Mouse (Mus musculus) gastrocnemius, postnatal 14 days (tissue): Measurements from ENCODE around the gene Lonp1. TPM values are rescaled to one million over a fixed set of nuclear protein-coding genes. Genes with fewer than 3 reads are reported as not detected.

Experiments
- DNase-seq: peaks from one replicate; pipeline ENCODE4 v3.0.0; 2021; ENCODE audit warnings: mixed read lengths
- intact Hi-C: fragments of 180-260 bp; cut with DNase I; formaldehyde crosslinking; loops from one replicate; pipeline ENCODE4 v1.15.1; 2025; ENCODE audit warnings: low total_unique reads
- total RNA-seq, 2 experiments: library from RNA; stranded (reverse); gene quantifications; 2 replicates each; pipeline ENCODE4 v1.2.3; 2021

The Lonp1 gene
- total RNA-seq, 2 experiments from 2014 or later, result 50.3 to 54.5 TPM

GRCm38 (mm10) chr17:56605431-56605830 is 21.3 kb downstream of the Lonp1 start:
- intact Hi-C loops, result no loop called here
- DNase-seq, result no peak

GRCm38 (mm10) chr17:56604422-56604821 is 22.3 kb downstream of the Lonp1 start:
- no peak for DNase-seq
- intact Hi-C loops, result no loop called here

GRCm38 (mm10) chr17:56604070-56604380 is 22.7 kb downstream of the Lonp1 start:
- DNase-seq, result no peak
- intact Hi-C loops, result no loop called here

- no peak for DNase-seq
- intact Hi-C loops, result no loop called here
These were observed 23.3 kb downstream of the Lonp1 start for GRCm38 (mm10) chr17:56603186-56604069.

DNA sequence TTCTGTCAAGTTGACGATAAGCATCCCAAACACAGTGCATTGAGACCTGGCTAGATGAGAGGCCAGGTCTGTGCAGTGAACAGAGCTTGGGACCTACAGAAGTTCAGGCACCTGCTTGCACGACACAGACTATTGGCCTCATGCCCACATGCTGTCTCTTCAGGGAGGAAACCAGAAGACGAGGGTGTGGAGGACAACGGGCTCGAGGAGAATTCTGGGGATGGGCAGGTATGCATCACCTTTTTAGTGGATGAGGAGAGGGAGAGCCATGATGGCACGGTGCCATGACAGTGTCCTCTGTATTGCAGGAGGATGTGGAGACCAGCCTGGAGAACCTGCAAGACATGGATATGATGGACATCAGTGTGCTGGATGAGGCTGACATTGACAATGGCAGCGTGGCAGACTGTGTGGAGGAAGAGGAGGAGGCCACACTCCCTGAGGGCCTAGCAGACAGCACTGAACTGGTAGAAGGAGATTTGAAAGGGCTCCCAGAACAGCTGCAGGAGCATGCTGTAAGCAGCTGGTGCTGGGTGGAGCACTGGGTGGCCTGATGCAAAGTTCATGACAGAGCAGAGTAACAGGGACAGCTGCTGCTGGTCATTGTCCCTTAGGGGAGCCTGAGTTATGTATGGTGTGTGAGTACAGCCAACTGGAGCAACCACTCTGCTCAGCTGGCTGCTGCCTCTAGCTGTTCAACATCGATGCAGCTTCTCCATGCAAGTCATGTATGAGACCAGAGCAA is 33.0 kb downstream of the Lonp1 start:
- peak; percentile 55 for DNase-seq
- intact Hi-C loops, result no loop called here

GRCm38 (mm10) chr17:56592553-56592952 is 34.1 kb downstream of the Lonp1 start:
- DNase-seq, result no peak
- intact Hi-C loops, result no loop called here

DNA sequence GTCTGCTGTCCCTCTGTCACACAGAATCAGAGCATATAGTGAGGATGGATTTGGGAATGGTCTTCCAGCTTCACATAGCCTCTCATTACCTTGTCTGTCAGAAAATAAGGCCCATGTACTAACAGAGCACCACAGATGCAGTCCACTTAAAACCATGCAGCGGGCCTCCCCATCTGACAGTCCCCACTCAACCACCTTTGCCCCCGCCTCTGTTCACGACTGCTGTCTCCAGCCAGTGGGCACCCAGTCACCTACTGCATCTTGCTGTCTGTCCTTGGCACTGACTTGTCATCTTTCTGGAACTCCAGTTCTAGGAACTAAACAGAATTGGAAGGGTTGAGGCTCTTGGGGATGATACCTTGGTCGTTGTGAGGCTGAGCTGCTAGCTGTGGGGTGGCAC is 37.8 kb downstream of the Lonp1 start:
- DNase-seq, result no peak
- intact Hi-C loops, result no loop called here

GRCm38 (mm10) chr17:56587773-56588172 is 38.9 kb downstream of the Lonp1 start:
- intact Hi-C loops, result no loop called here
- no peak for DNase-seq

GRCm38 (mm10) chr17:56585171-56585821 is 41.4 kb downstream of the Lonp1 start:
- intact Hi-C loops, result no loop called here
- peak; percentile 51 for DNase-seq

GRCm38 (mm10) chr17:56584257-56585130 is 42.2 kb downstream of the Lonp1 start, which contains the start of the genes Safb2 and Safb:
Safb2 (minus strand) TSS chr17:56584585.
Safb (plus strand) TSS chr17:56584825.
- intact Hi-C loops, result no loop called here
- peak; percentile 99 for DNase-seq

GRCm38 (mm10) chr17:56583611-56584256 is 43.0 kb downstream of the Lonp1 start:
- intact Hi-C loops, result no loop called here
- DNase-seq, result peak; percentile 71

GRCm38 (mm10) chr17:56583071-56583470 is 43.6 kb downstream of the Lonp1 start:
- intact Hi-C loops, result no loop called here
- DNase-seq, result no peak

- no peak for DNase-seq
- intact Hi-C loops, result no loop called here
These were observed 53.7 kb downstream of the Lonp1 start for GRCm38 (mm10) chr17:56572939-56573338.

DNA sequence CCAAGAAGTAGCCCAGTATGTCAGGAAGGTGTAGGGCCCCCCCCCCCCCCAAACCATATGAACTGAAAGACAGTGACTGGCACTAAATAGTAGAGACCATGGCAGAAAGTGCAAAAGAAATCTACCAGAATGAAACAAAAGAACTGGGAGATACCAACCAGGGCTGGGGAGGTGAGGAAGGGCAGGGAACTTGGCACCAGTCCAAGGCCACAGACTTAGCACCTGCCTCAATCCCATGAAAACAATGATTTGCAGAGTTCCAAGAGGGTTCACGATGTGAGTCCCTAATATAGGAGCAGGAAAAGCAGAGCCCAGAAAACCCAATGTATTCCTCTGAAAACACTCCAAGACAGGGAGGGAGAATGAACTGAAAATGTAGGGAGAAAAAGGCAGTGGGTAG is 54.5 kb downstream of the Lonp1 start:
- intact Hi-C loops, result no loop called here
- DNase-seq, result no peak

GRCm38 (mm10) chr17:56570287-56570686 is 56.4 kb downstream of the Lonp1 start:
- intact Hi-C loops, result no loop called here

DNA sequence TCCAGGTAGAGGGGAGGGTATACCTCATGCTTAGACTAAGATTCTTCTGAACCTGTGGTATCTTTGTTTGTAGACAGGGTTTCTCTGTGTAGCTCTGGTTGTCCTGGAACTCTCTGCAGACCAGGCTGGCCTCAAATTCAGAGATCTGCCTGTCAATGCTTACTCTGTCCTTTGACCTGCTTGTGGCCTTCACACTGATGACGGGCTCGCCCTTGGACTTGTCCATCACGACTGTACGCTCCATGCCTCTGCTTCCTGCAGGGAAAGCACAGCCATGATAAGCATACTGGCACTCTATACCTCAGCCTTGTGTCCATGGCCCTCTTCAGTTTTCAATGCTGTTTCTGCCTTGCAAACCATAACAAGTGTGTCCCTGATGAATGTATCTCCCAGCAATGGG is 59.3 kb downstream of the Lonp1 start:
- no peak for DNase-seq
- intact Hi-C loops, result no loop called here

More at GRCm38 (mm10) chr17:56570287-56570686, 56.4 kb downstream of the Lonp1 start:
- no peak for DNase-seq

GRCm38 (mm10) chr17:56566918-56567317 is 59.8 kb downstream of the Lonp1 start:
- DNase-seq, result no peak
- intact Hi-C loops, result no loop called here

GRCm38 (mm10) chr17:56566293-56566692 is 60.4 kb downstream of the Lonp1 start:
- no peak for DNase-seq
- intact Hi-C loops, result no loop called here
